Mouse (Mus musculus) neural tube, embryonic 15.5 days (tissue): ENCODE results near the gene Ttc39b. TPM values are rescaled to one million over a fixed set of nuclear protein-coding genes. Genes with fewer than 3 reads are reported as not detected.

Source experiments
- ATAC-seq: fragments of 200-750 bp; cut with Nextera tagmentation; 2 replicates; pipeline ENCODE4 v1.8.0; 2017; ENCODE audit warnings: mild to moderate bottlenecking, moderate TSS enrichment, moderate library complexity; ENCODE audit not compliant: low FRiP score
- H3K27ac ChIP-seq: fragments of 300-500 bp; sonication (generic); replicated peaks from 2 replicates; pipeline ENCODE4 v1.5.1; 2015; ENCODE audit warnings: mild to moderate bottlenecking, inconsistent platforms
- H3K27me3 ChIP-seq: fragments of 300-500 bp; sonication (generic); replicated peaks from 2 replicates; pipeline ENCODE4 v1.6.1; 2015; ENCODE audit warnings: inconsistent platforms
- H3K36me3 ChIP-seq: fragments of 300-500 bp; sonication (generic); 2 replicates; pipeline ENCODE4 v1.6.1; 2015; ENCODE audit warnings: inconsistent platforms
- H3K4me1 ChIP-seq: fragments of 300-500 bp; sonication (generic); 2 replicates; pipeline ENCODE4 v1.6.1; 2015; ENCODE audit warnings: inconsistent platforms
- H3K4me2 ChIP-seq: fragments of 300-500 bp; sonication (generic); 2 replicates; pipeline ENCODE4 v1.6.1; 2015; ENCODE audit warnings: inconsistent platforms, mild to moderate bottlenecking, moderate library complexity
- H3K4me3 ChIP-seq: fragments of 300-500 bp; sonication (generic); replicated peaks from 2 replicates; pipeline ENCODE4 v1.5.1; 2015; ENCODE audit warnings: mild to moderate bottlenecking, inconsistent platforms
- H3K9ac ChIP-seq: fragments of 300-500 bp; sonication (generic); replicated peaks from 2 replicates; pipeline ENCODE4 v1.6.1; 2015; ENCODE audit warnings: mild to moderate bottlenecking, inconsistent platforms
- H3K9me3 ChIP-seq: fragments of 300-500 bp; sonication (generic); replicated peaks from 2 replicates; pipeline ENCODE4 v1.6.1; 2016; ENCODE audit warnings: inconsistent platforms
- WGBS: fragments of 180-500 bp; shearing (Covaris S2); methylation state at CpG from one replicate; pipeline ENCODE4 v1.1.7; 2015; ENCODE audit warnings: mixed read lengths; 5-methylcytosine and 5-hydroxymethylcytosine counted together
- polyA plus RNA-seq: library from polyadenylated mRNA; unstranded; fragments of >200 nt; fragmentation: Nextera tagmentation; extraction: Ambion mirVana; gene quantifications from 2 replicates; pipeline ENCODE4 v1.2.1, GENCODE M21; 2015

The Ttc39b gene
- polyA plus RNA-seq, 1 experiment from 2014 or later, result 7.4 TPM

GRCm38 (mm10) chr4:83199391-83199790 is 124.7 kb downstream of the Ttc39b start:
- peaks cover 4% of the 10 kb centered on the region for H3K4me1 ChIP-seq
- no peaks in the 10 kb centered on the region for H3K9me3 ChIP-seq
- no peak for ATAC-seq
- H3K36me3 ChIP-seq, result no peaks in the 10 kb centered on the region
- WGBS, result 19% methylated on average over 8 of the region's 8 CpGs
- H3K9ac ChIP-seq, result no peak overlapping the region
- no peak overlapping the region for H3K4me2 ChIP-seq
- no peak overlapping the region for H3K27ac ChIP-seq
- no peaks in the 10 kb centered on the region for H3K27me3 ChIP-seq
- H3K4me3 ChIP-seq, result no peak overlapping the region

- H3K9ac ChIP-seq, result no peak overlapping the region
- WGBS, result 86% methylated on average over 3 of the region's 3 CpGs
Observed at GRCm38 (mm10) chr4:83198123-83198522, 125.9 kb downstream of the Ttc39b start.

GRCm38 (mm10) chr4:83189736-83190135 is 134.3 kb downstream of the Ttc39b start:
- 91% methylated on average over 2 of the region's 2 CpGs for WGBS
- no peaks in the 10 kb centered on the region for H3K4me1 ChIP-seq
- H3K9me3 ChIP-seq, result no peaks in the 10 kb centered on the region
- no peak overlapping the region for H3K4me3 ChIP-seq
- no peaks in the 10 kb centered on the region for H3K36me3 ChIP-seq
- no peak overlapping the region for H3K9ac ChIP-seq
- no peak overlapping the region for H3K4me2 ChIP-seq
- H3K27ac ChIP-seq, result no peak overlapping the region
- H3K27me3 ChIP-seq, result no peaks in the 10 kb centered on the region
- no peak for ATAC-seq

More at GRCm38 (mm10) chr4:83198123-83198522, 125.9 kb downstream of the Ttc39b start:
- Histone ChIP-seq H3K36me3 (no peaks in the 10 kb centered on the region), H3K4me3 (no peak overlapping the region), H3K27ac (no peak overlapping the region), H3K27me3 (no peaks in the 10 kb centered on the region), H3K9me3 (no peaks in the 10 kb centered on the region), H3K4me1 (peaks cover 4% of the 10 kb centered on the region), H3K4me2 (no peak overlapping the region)
- ATAC-seq, result no peak

GRCm38 (mm10) chr4:83187324-83187723 is 136.7 kb downstream of the Ttc39b start:
- Histone ChIP-seq H3K9ac (no peak overlapping the region), H3K4me3 (no peak overlapping the region), H3K27ac (no peak overlapping the region), H3K36me3 (no peaks in the 10 kb centered on the region), H3K27me3 (no peaks in the 10 kb centered on the region), H3K9me3 (no peaks in the 10 kb centered on the region), H3K4me2 (no peak overlapping the region), H3K4me1 (peaks cover 8% of the 10 kb centered on the region)
- WGBS, result 88% methylated on average over 1 of the region's 1 CpGs
- ATAC-seq, result no peak

DNA sequence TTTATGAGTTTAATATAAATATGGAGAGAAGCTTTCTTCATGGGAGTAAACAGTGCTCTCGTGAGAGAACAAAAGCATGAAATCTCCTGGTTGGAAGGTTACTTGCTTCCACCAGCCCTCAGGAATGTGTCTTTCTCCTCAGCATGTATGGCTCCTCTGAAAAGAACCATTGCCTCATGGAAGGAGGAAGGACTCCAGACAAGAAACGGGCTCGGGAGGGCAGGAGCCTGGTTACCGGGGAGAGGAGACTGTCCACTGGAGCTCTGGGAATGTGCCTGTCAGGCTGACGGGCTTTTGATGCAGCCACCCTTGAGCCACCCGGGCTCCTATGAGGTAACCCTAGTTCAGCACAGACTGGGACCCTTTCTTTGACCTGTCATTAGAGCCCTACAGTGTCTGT is 137.6 kb downstream of the Ttc39b start:
- no peaks in the 10 kb centered on the region for H3K36me3 ChIP-seq
- H3K4me3 ChIP-seq, result no peak overlapping the region
- ATAC-seq, result no peak
- H3K4me1 ChIP-seq, result peaks cover 8% of the 10 kb centered on the region
- no peak overlapping the region for H3K4me2 ChIP-seq
- H3K9me3 ChIP-seq, result no peaks in the 10 kb centered on the region
- WGBS, result 40% methylated on average over 6 of the region's 6 CpGs
- H3K27me3 ChIP-seq, result no peaks in the 10 kb centered on the region
- no peak overlapping the region for H3K27ac ChIP-seq
- no peak overlapping the region for H3K9ac ChIP-seq

DNA sequence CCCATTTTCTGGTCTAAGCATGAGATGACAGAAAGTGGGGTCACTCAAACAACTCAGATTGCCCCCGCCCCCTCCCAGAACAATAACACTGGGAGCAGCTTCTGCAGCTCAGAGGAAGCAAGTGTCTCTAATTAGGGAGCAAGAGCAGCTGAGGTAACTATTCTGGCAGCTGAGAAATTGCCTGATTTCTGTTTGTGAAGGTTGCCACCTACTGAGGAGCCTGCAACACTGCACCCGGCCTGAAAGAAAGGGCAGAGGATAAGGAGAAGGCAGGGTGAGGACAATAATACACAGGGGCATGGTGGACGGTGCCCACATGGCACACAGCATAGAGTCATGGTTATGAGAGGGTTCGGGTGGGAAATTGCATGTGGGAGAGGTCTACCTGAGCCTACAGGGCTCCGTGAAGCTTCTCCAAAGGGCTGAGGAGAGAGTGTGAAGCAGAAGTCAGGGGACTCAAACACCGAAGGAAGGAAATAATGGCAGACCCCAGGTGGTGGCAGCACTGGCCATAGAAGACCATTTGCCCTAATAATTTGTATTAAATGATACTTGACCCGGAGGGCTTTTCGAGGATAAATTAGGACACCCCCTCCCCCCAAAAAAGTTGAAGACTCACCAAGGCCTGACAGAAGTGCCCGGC is 140.6 kb downstream of the Ttc39b start:
- Histone ChIP-seq H3K9ac (no peak overlapping the region), H3K36me3 (no peaks in the 10 kb centered on the region), H3K4me3 (no peak overlapping the region), H3K27ac (no peak overlapping the region), H3K9me3 (no peaks in the 10 kb centered on the region), H3K4me1 (peaks cover 8% of the 10 kb centered on the region), H3K27me3 (no peaks in the 10 kb centered on the region), H3K4me2 (no peak overlapping the region)
- ATAC-seq, result peak; percentile 80
- 24% methylated on average over 9 of the region's 9 CpGs for WGBS

DNA sequence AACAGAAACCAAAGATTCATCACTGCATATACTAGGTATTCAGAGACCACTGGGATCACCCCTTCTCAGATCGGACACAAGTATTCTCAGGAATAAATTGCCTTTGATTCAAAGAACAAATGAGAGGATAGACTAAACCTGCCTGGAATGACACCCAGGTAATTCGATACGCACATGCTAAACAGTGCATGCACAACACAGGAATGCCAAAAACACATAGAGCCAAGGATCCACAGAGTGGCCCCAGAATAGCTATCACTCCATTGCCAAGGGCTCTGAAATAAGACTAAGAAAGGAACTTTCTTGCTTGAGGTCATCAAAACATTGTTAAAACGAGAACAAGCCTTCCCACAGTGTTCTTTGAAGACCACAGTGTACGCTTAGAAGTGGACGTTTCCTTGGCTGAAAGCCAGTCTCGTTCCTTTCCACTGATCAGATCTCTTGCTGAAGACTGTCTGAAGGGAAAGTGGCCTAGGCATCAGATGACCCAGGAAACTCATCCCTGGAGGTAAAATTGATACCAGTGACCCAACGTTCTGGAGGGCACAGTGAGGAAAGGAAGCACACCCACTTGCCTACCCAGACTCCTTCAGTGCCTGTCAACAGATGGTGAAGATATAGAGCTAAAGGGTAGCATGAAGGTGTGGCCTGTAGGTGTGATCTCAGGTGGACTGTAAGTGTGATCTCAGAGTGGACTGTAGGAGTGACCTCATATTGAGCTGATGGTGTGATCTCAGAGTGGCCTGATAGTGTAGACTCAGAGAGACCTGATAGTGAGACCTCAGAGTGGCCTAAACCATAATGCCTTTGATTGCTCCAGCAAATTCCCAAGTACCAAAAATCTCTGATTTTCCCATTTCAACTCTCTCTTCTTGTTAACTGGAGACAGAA is 141.6 kb downstream of the Ttc39b start:
- peaks cover 8% of the 10 kb centered on the region for H3K4me1 ChIP-seq
- H3K9ac ChIP-seq, result no peak overlapping the region
- no peak overlapping the region for H3K27ac ChIP-seq
- no peaks in the 10 kb centered on the region for H3K27me3 ChIP-seq
- ATAC-seq, result no peak
- H3K4me2 ChIP-seq, result no peak overlapping the region
- 67% methylated on average over 8 of the region's 8 CpGs for WGBS
- no peaks in the 10 kb centered on the region for H3K36me3 ChIP-seq
- no peaks in the 10 kb centered on the region for H3K9me3 ChIP-seq
- no peak overlapping the region for H3K4me3 ChIP-seq

GRCm38 (mm10) chr4:83177471-83177870 is 146.6 kb downstream of the Ttc39b start:
- Histone ChIP-seq H3K4me2 (no peak overlapping the region), H3K9ac (no peak overlapping the region), H3K4me1 (no peaks in the 10 kb centered on the region; the same call in 1 of the 2 replicates), H3K36me3 (no peaks in the 10 kb centered on the region), H3K9me3 (no peaks in the 10 kb centered on the region), H3K4me3 (no peak overlapping the region), H3K27me3 (no peaks in the 10 kb centered on the region), H3K27ac (no peak overlapping the region)
- WGBS, result 95% methylated on average over 2 of the region's 2 CpGs
- ATAC-seq, result no peak

DNA sequence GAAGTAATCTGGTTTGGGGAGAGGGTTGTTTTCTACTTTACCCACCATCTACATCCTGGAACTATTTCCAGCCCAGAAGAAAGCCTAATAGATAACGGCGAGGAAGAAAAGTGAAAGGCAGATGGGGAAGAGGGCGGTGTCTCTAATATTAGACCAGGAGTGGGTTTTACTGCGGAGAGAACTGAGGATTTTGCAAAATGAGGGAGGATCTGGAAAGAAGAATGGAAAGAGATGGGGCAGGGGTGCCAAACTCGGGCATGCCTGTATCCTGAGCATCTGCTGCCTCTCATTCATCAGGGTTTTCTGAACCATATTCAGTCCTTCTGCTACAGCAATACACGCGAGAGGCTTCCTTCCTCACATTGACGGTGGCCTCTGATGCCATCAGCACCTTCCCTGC is 149.1 kb downstream of the Ttc39b start:
- H3K4me2 ChIP-seq, result no peak overlapping the region
- no peaks in the 10 kb centered on the region for H3K4me1 ChIP-seq
- no peaks in the 10 kb centered on the region for H3K9me3 ChIP-seq
- no peak for ATAC-seq
- WGBS, result 89% methylated on average over 8 of the region's 8 CpGs
- H3K9ac ChIP-seq, result no peak overlapping the region
- no peaks in the 10 kb centered on the region for H3K36me3 ChIP-seq
- H3K4me3 ChIP-seq, result no peak overlapping the region
- no peaks in the 10 kb centered on the region for H3K27me3 ChIP-seq
- H3K27ac ChIP-seq, result no peak overlapping the region

DNA sequence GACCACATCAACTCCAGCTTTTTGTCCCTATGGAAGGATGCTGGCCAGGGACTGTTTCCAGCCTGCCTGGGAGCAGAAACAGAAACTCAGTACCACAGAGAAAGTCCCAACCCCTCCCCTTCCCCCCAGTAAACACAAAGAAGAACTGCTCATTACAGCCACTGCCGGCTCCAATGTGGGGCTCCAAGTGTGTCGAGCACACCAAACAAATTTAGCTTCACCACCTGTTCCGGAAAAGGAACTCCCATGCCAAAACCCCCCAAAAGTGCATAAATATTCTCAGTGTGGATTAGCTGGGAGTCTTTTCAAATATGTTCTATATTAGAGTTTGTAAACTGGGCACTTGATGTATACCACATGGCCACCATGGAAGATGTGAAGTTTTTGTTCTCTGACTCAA is 151.8 kb downstream of the Ttc39b start:
- no peaks in the 10 kb centered on the region for H3K27me3 ChIP-seq
- no peak overlapping the region for H3K9ac ChIP-seq
- no peak overlapping the region for H3K4me3 ChIP-seq
- no peak overlapping the region for H3K4me2 ChIP-seq
- H3K4me1 ChIP-seq, result no peaks in the 10 kb centered on the region
- H3K27ac ChIP-seq, result no peak overlapping the region
- 65% methylated on average over 3 of the region's 3 CpGs for WGBS
- no peaks in the 10 kb centered on the region for H3K9me3 ChIP-seq
- ATAC-seq, result no peak
- H3K36me3 ChIP-seq, result no peaks in the 10 kb centered on the region

- no peaks in the 10 kb centered on the region for H3K27me3 ChIP-seq
- no peak overlapping the region for H3K4me3 ChIP-seq
- H3K9me3 ChIP-seq, result no peaks in the 10 kb centered on the region
- H3K9ac ChIP-seq, result no peak overlapping the region
- no peaks in the 10 kb centered on the region for H3K36me3 ChIP-seq
- WGBS, result 57% methylated on average over 9 of the region's 9 CpGs
- H3K27ac ChIP-seq, result no peak overlapping the region
- no peak overlapping the region for H3K4me2 ChIP-seq
- ATAC-seq, result no peak
- H3K4me1 ChIP-seq, result no peaks in the 10 kb centered on the region
Observed at GRCm38 (mm10) chr4:83170741-83171140, 153.3 kb downstream of the Ttc39b start.
